Mouse (Mus musculus): ENCODE measurements around the gene Shroom3. TPM values are rescaled to one million over a fixed set of nuclear protein-coding genes. Genes with fewer than 3 reads are reported as not detected.

Shroom3 gene
- polyA plus RNA-seq, 1 experiment from 2014 or later: 19.7 TPM

- no peak overlapping the region for H3K27ac ChIP-seq (ENCODE audit: poor library complexity, severe bottlenecking)
- no peaks in the 10 kb centered on the region for H3K36me3 ChIP-seq
- 80% methylated on average over 7 of the region's 7 CpGs for WGBS
- H3K9ac ChIP-seq: no peak overlapping the region
- peaks cover 4% of the 10 kb centered on the region; the same call in 1 of the 2 replicates for H3K9me3 ChIP-seq (replicated peaks)
- no peak overlapping the region for H3K4me2 ChIP-seq
- H3K4me1 ChIP-seq (replicated peaks): no peaks in the 10 kb centered on the region
- no peak overlapping the region for H3K4me3 ChIP-seq
- ATAC-seq (ENCODE audit: insufficient number of reproducible peaks, low FRiP score): no peak
- no peaks in the 10 kb centered on the region for H3K27me3 ChIP-seq (replicated peaks)
Observed at GRCm38 (mm10) chr5:92755241-92755775, 72.1 kb downstream of the Shroom3 start.

GRCm38 (mm10) chr5:92759156-92759745 lies 76.0 kb downstream of the Shroom3 start:
- WGBS: 76% methylated on average over 6 of the region's 6 CpGs
- Histone ChIP-seq H3K4me2 (no peak overlapping the region), H3K36me3 (no peaks in the 10 kb centered on the region), H3K27ac (ENCODE audit: poor library complexity, severe bottlenecking) (no peak overlapping the region), H3K4me1 (replicated peaks) (peaks cover 20% of the 10 kb centered on the region), H3K27me3 (replicated peaks) (no peaks in the 10 kb centered on the region), H3K4me3 (no peak overlapping the region), H3K9me3 (replicated peaks) (peaks cover 4% of the 10 kb centered on the region; the same call in 1 of the 2 replicates), H3K9ac (no peak overlapping the region)
- ATAC-seq (ENCODE audit: insufficient number of reproducible peaks, low FRiP score): no peak

- no peak overlapping the region for H3K4me3 ChIP-seq
- H3K27me3 ChIP-seq (replicated peaks): no peaks in the 10 kb centered on the region
- H3K9ac ChIP-seq: no peak overlapping the region
- H3K9me3 ChIP-seq (replicated peaks): peaks cover 4% of the 10 kb centered on the region; the same call in 1 of the 2 replicates
- ATAC-seq (ENCODE audit: insufficient number of reproducible peaks, low FRiP score): no peak
- no peak overlapping the region for H3K4me2 ChIP-seq
- WGBS: 64% methylated on average over 7 of the region's 7 CpGs
- peaks cover 20% of the 10 kb centered on the region for H3K4me1 ChIP-seq (replicated peaks)
- H3K36me3 ChIP-seq: no peaks in the 10 kb centered on the region
- H3K27ac ChIP-seq (ENCODE audit: poor library complexity, severe bottlenecking): no peak overlapping the region
Observed at GRCm38 (mm10) chr5:92760542-92760941, 77.3 kb downstream of the Shroom3 start.

- Histone ChIP-seq H3K36me3 (no peaks in the 10 kb centered on the region), H3K27me3 (replicated peaks) (no peaks in the 10 kb centered on the region), H3K4me2 (no peak overlapping the region), H3K9me3 (replicated peaks) (peaks cover 4% of the 10 kb centered on the region; the same call in 1 of the 2 replicates), H3K4me3 (no peak overlapping the region), H3K4me1 (replicated peaks) (peaks cover 20% of the 10 kb centered on the region), H3K9ac (no peak overlapping the region), H3K27ac (ENCODE audit: poor library complexity, severe bottlenecking) (peak overlapping the region; percentile 24; the same call in 1 of the 2 replicates)
- 72% methylated on average over 9 of the region's 9 CpGs for WGBS
- no peak for ATAC-seq (ENCODE audit: insufficient number of reproducible peaks, low FRiP score)
Observed at GRCm38 (mm10) chr5:92761615-92762353, 78.5 kb downstream of the Shroom3 start.

GRCm38 (mm10) chr5:92762425-92762824 lies 79.2 kb downstream of the Shroom3 start:
- no peak for ATAC-seq (ENCODE audit: insufficient number of reproducible peaks, low FRiP score)
- no peak overlapping the region for H3K4me2 ChIP-seq
- no peaks in the 10 kb centered on the region for H3K27me3 ChIP-seq (replicated peaks)
- peaks cover 20% of the 10 kb centered on the region for H3K4me1 ChIP-seq (replicated peaks)
- H3K9me3 ChIP-seq (replicated peaks): peaks cover 1% of the 10 kb centered on the region; the same call in 1 of the 2 replicates
- no peak overlapping the region for H3K4me3 ChIP-seq
- H3K27ac ChIP-seq (ENCODE audit: poor library complexity, severe bottlenecking): peak overlapping the region; percentile 24; the same call in 1 of the 2 replicates
- 91% methylated on average over 5 of the region's 5 CpGs for WGBS
- H3K9ac ChIP-seq: no peak overlapping the region
- H3K36me3 ChIP-seq: no peaks in the 10 kb centered on the region

GRCm38 (mm10) chr5:92763546-92763952 lies 80.3 kb downstream of the Shroom3 start:
- H3K27ac ChIP-seq (ENCODE audit: poor library complexity, severe bottlenecking): peak overlapping the region; percentile 71
- no peak overlapping the region for H3K9ac ChIP-seq
- H3K9me3 ChIP-seq (replicated peaks): no peaks in the 10 kb centered on the region
- no peak overlapping the region for H3K4me2 ChIP-seq
- no peaks in the 10 kb centered on the region for H3K27me3 ChIP-seq (replicated peaks)
- no peak overlapping the region for H3K4me3 ChIP-seq
- peak; percentile 37; the same call in 1 of the 2 replicates for ATAC-seq (ENCODE audit: insufficient number of reproducible peaks, low FRiP score)
- no peaks in the 10 kb centered on the region for H3K36me3 ChIP-seq
- WGBS: 6% methylated on average over 4 of the region's 4 CpGs
- peaks cover 20% of the 10 kb centered on the region for H3K4me1 ChIP-seq (replicated peaks)

GRCm38 (mm10) chr5:92766301-92766700 lies 83.1 kb downstream of the Shroom3 start:
- Histone ChIP-seq H3K4me3 (no peak overlapping the region), H3K27ac (ENCODE audit: poor library complexity, severe bottlenecking) (no peak overlapping the region), H3K4me2 (no peak overlapping the region), H3K9ac (no peak overlapping the region), H3K4me1 (replicated peaks) (peaks cover 20% of the 10 kb centered on the region), H3K36me3 (no peaks in the 10 kb centered on the region), H3K9me3 (replicated peaks) (no peaks in the 10 kb centered on the region), H3K27me3 (replicated peaks) (no peaks in the 10 kb centered on the region)
- ATAC-seq (ENCODE audit: insufficient number of reproducible peaks, low FRiP score): no peak
- WGBS: 56% methylated on average over 4 of the region's 4 CpGs

- Histone ChIP-seq H3K9me3 (replicated peaks) (no peaks in the 10 kb centered on the region), H3K36me3 (no peaks in the 10 kb centered on the region), H3K27ac (ENCODE audit: poor library complexity, severe bottlenecking) (no peak overlapping the region), H3K27me3 (replicated peaks) (no peaks in the 10 kb centered on the region), H3K9ac (no peak overlapping the region), H3K4me3 (no peak overlapping the region), H3K4me2 (no peak overlapping the region), H3K4me1 (replicated peaks) (peaks cover 14% of the 10 kb centered on the region)
- no peak for ATAC-seq (ENCODE audit: insufficient number of reproducible peaks, low FRiP score)
- 49% methylated on average over 7 of the region's 7 CpGs for WGBS
Observed at GRCm38 (mm10) chr5:92767194-92767777, 84.1 kb downstream of the Shroom3 start.

- ATAC-seq (ENCODE audit: insufficient number of reproducible peaks, low FRiP score): no peak
- Histone ChIP-seq H3K4me3 (no peak overlapping the region), H3K36me3 (no peaks in the 10 kb centered on the region), H3K9ac (no peak overlapping the region), H3K9me3 (replicated peaks) (no peaks in the 10 kb centered on the region), H3K4me2 (no peak overlapping the region), H3K27ac (ENCODE audit: poor library complexity, severe bottlenecking) (no peak overlapping the region), H3K4me1 (replicated peaks) (peaks cover 14% of the 10 kb centered on the region), H3K27me3 (replicated peaks) (no peaks in the 10 kb centered on the region)
- WGBS: 67% methylated on average over 6 of the region's 6 CpGs
Observed at GRCm38 (mm10) chr5:92767857-92768291, 84.6 kb downstream of the Shroom3 start.

GRCm38 (mm10) chr5:92773821-92774220 lies 90.6 kb downstream of the Shroom3 start:
- no peak for ATAC-seq (ENCODE audit: insufficient number of reproducible peaks, low FRiP score)
- Histone ChIP-seq H3K4me3 (no peak overlapping the region), H3K27ac (ENCODE audit: poor library complexity, severe bottlenecking) (peak overlapping the region; percentile 20; the same call in 1 of the 2 replicates), H3K9me3 (replicated peaks) (no peaks in the 10 kb centered on the region), H3K4me2 (peak overlapping the region; percentile 29; the same call in 1 of the 2 replicates), H3K36me3 (no peaks in the 10 kb centered on the region), H3K9ac (no peak overlapping the region), H3K4me1 (replicated peaks) (peaks cover 21% of the 10 kb centered on the region), H3K27me3 (replicated peaks) (no peaks in the 10 kb centered on the region)
- 14% methylated on average over 3 of the region's 3 CpGs for WGBS

- H3K4me3 ChIP-seq: no peak overlapping the region
- WGBS: 44% methylated on average over 2 of the region's 2 CpGs
- ATAC-seq (ENCODE audit: insufficient number of reproducible peaks, low FRiP score): no peak
Observed at GRCm38 (mm10) chr5:92774419-92774818, 91.2 kb downstream of the Shroom3 start.

More at GRCm38 (mm10) chr5:92774419-92774818, 91.2 kb downstream of the Shroom3 start:
- peak overlapping the region; percentile 9; the same call in 1 of the 2 replicates for H3K27ac ChIP-seq (ENCODE audit: poor library complexity, severe bottlenecking)
- peaks cover 21% of the 10 kb centered on the region for H3K4me1 ChIP-seq (replicated peaks)
- H3K36me3 ChIP-seq: no peaks in the 10 kb centered on the region
- H3K9me3 ChIP-seq (replicated peaks): no peaks in the 10 kb centered on the region
- H3K27me3 ChIP-seq (replicated peaks): no peaks in the 10 kb centered on the region
- H3K9ac ChIP-seq: no peak overlapping the region
- H3K4me2 ChIP-seq: no peak overlapping the region
